Mouse (Mus musculus) embryonic fibroblast, embryonic 13.5 days (primary cell): ENCODE results near the gene Hemgn.

Experiments used
- CTCF ChIP-seq: IDR thresholded peaks from 2 replicates; pipeline ENCODE4 v1.5.1; 2011; ENCODE audit warnings: mild to moderate bottlenecking, control low read depth, low read length, moderate library complexity, borderline replicate concordance; ENCODE audit not compliant: insufficient read depth
- POLR2A ChIP-seq: IDR thresholded peaks from 2 replicates; pipeline ENCODE4 v1.6.1; 2011; ENCODE audit warnings: low read depth, mild to moderate bottlenecking, control low read depth, low read length, moderate library complexity

DNA sequence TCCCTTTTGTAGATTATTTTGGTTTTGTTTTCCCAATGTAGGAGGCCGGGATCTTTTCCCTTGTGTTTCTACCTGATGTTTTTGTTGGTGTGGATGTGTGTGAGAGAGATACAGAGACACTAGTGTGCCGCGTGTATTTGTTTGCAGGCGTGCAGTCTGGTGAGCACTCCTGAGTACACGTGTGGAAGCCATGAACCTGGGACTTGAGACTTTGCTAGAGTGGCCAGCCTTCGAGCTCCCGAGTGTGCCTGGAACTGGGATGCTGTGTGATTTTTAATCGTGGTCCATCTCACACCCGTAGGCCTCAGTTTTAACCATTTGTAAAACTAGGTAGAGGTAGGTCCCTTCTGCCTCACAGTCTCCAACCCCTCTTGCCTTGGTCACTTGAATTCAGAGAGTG lies 64.4 kb downstream of the Hemgn start:
- TF ChIP-seq POLR2A (no peak), CTCF (no peak)
